Mouse (Mus musculus) heart, postnatal 0 days (tissue): ENCODE results near the gene Nme3.

Source experiments
- CTCF ChIP-seq: IDR thresholded peaks from 2 replicates; pipeline ENCODE4 v1.5.1; 2016; ENCODE audit warnings: antibody characterized with exemption, control low read depth, low read depth
- EP300 ChIP-seq: IDR thresholded peaks from 2 replicates; pipeline ENCODE4 v1.6.1; 2016; ENCODE audit warnings: antibody characterized with exemption, low read depth

GRCm38 (mm10) chr17:24896241-24896992, at the start of gene Nme3:
- TF ChIP-seq CTCF (no peak), EP300 (no peak)
